Mouse (Mus musculus): ENCODE data around the gene Nek7.

GRCm38 (mm10) chr1:138515362-138515761, 104.6 kb downstream of the Nek7 start:
- TF ChIP-seq CTCF (IDR thresholded peaks at IDR 0.05; ENCODE audit: borderline replicate concordance, control insufficient read depth, extremely low read depth, insufficient read depth, low read length, poor library complexity) (no peak), POLR2A (IDR thresholded peaks at IDR 0.05; ENCODE audit: control insufficient read depth, extremely low read depth, insufficient read depth, low read length, poor library complexity) (no peak)

All from thymus, adult 2 months (tissue).